10 mouse cellular contexts compared by ENCODE assay signal in the genomic region with DNA sequence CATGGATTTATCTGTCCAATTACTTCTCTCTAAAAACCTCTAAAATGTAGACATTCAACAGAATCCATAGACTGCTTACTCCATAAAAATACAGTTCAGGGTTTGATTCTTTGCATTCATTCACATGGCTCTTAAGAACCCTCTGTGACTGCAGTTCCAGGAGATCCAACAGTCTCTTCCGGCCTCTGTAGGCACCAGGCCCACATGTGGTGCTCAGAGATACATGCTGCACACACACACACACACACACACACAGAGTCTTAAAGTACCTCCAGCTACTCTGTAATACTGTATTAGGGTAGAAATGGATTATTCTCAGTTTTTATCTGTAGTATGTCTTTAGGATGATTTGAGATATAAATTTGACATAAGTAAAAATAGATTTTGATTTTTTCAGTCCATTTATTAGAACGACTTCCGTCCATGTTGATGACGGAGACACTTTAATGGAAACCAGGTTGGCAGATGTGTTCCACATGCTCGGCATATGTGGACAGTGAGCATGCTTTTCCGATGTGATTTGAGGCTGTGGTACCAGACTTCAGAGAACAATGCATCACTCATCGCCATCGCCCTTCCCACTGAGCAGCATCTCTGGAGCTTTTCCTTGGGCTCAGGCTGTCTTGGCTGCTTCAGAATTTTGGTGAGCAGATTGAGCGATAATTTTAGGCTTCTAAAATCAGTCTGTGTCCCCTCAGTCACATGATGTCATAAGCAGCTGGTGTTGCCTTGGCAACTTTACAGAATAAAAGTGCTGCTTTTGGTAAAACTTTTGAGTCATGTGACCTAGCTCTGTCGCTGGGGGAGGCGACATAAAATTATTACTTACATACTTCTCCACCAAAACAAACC. TPM values are rescaled to one million over a fixed set of nuclear protein-coding genes. Genes with fewer than 3 reads are reported as not detected.
DNase-seq lines count a peak whose midpoint lies in the region; ATAC-seq lines count a peak whose summit lies in the region.
"Had no signal": no experiment of that assay in that cellular context is flagged by ENCODE, and none has a peak within 500 bp of the region (broad histone marks: within the 10 kb centered on the region; RNA-seq: fewer than 3 reads in every experiment).

No protein-coding gene starts in this region.

- H3K4me1 ChIP-seq in forebrain, embryonic 13.5 days, result no peaks in the 10 kb centered on the region
- no peaks in the 10 kb centered on the region for H3K4me1 ChIP-seq in forebrain, embryonic 12.5 days
- no peaks in the 10 kb centered on the region for H3K4me1 ChIP-seq in hindbrain, embryonic 13.5 days (replicated peaks)
- H3K4me1 ChIP-seq: neural tube, embryonic 12.5 days had no signal

- peak; percentile 41; the same call in 1 of the 2 replicates for ATAC-seq in forebrain, embryonic 13.5 days
- no peak for ATAC-seq in forebrain, embryonic 12.5 days (ENCODE audit: low FRiP score)
- ATAC-seq in hindbrain, embryonic 13.5 days (ENCODE audit: low FRiP score), result no peak

- peak; percentile 6 for DNase-seq in NIH3T3 (ENCODE audit: low read depth)
- peak; percentile 86 to 91 for DNase-seq in frontal cortex, adult 2 months (ENCODE audit: extremely low spot score in 1 of 2, low spot score in 1 of 2)
- DNase-seq in left cerebral cortex, adult 9 months (ENCODE audit: low spot score in 2 of 2), result peak; percentile 71 to 82
- no peak for DNase-seq in adrenal gland, postnatal 4 days (ENCODE audit: low spot score in 2 of 2)
- no peak for DNase-seq in cerebellum, postnatal 25 days
- DNase-seq: adrenal gland, adult 8-10 months had no signal

- H3K27me3 ChIP-seq in forebrain, embryonic 13.5 days, result no peaks in the 10 kb centered on the region
- H3K27me3 ChIP-seq in forebrain, embryonic 12.5 days, result no peaks in the 10 kb centered on the region
- H3K27me3 ChIP-seq in hindbrain, embryonic 13.5 days, result no peaks in the 10 kb centered on the region
- H3K27me3 ChIP-seq: neural tube, embryonic 12.5 days had no signal

- peaks cover 3% of the 10 kb centered on the region for H3K9me3 ChIP-seq in forebrain, embryonic 13.5 days (replicated peaks)
- 0 out of 2 replicates have a peak, but pooled peaks cover 3% of the 10 kb centered on the region for H3K9me3 ChIP-seq in forebrain, embryonic 12.5 days
- H3K9me3 ChIP-seq in hindbrain, embryonic 13.5 days, result no peaks in the 10 kb centered on the region
- H3K9me3 ChIP-seq: neural tube, embryonic 12.5 days had no signal

- H3K27ac ChIP-seq in forebrain, embryonic 13.5 days, result no peak overlapping the region
- no peak overlapping the region for H3K27ac ChIP-seq in forebrain, embryonic 12.5 days
- H3K27ac ChIP-seq in hindbrain, embryonic 13.5 days, result no peak overlapping the region
- H3K27ac ChIP-seq: neural tube, embryonic 12.5 days had no signal

- H3K4me2 ChIP-seq in forebrain, embryonic 13.5 days, result no peak overlapping the region
- no peak overlapping the region for H3K4me2 ChIP-seq in forebrain, embryonic 12.5 days
- H3K4me2 ChIP-seq in hindbrain, embryonic 13.5 days, result no peak overlapping the region
- H3K4me2 ChIP-seq: neural tube, embryonic 12.5 days had no signal

- H3K4me3 ChIP-seq in forebrain, embryonic 13.5 days, result no peak overlapping the region
- no peak overlapping the region for H3K4me3 ChIP-seq in forebrain, embryonic 12.5 days (replicated peaks)
- no peak overlapping the region for H3K4me3 ChIP-seq in hindbrain, embryonic 13.5 days
- H3K4me3 ChIP-seq: neural tube, embryonic 12.5 days had no signal

- no peak overlapping the region for H3K9ac ChIP-seq in forebrain, embryonic 13.5 days
- H3K9ac ChIP-seq in forebrain, embryonic 12.5 days, result no peak overlapping the region
- H3K9ac ChIP-seq in hindbrain, embryonic 13.5 days, result no peak overlapping the region
- H3K9ac ChIP-seq: neural tube, embryonic 12.5 days had no signal

- WGBS in forebrain, embryonic 13.5 days, result 87% methylated on average over 11 of the region's 11 CpGs
- 80% methylated on average over 11 of the region's 11 CpGs for WGBS in forebrain, embryonic 12.5 days
- 78% methylated on average over 11 of the region's 11 CpGs for WGBS in hindbrain, embryonic 13.5 days

- H3K36me3 ChIP-seq in forebrain, embryonic 13.5 days (ENCODE audit: poor library complexity, severe bottlenecking), result no peaks in the 10 kb centered on the region
- H3K36me3 ChIP-seq in forebrain, embryonic 12.5 days (replicated peaks), result no peaks in the 10 kb centered on the region
- no peaks in the 10 kb centered on the region for H3K36me3 ChIP-seq in hindbrain, embryonic 13.5 days
- H3K36me3 ChIP-seq: neural tube, embryonic 12.5 days had no signal

RNA-seq across cellular contexts. Expression of a gene that starts 56.3 kb away (rescaled TPM):
- polyA plus RNA-seq in forebrain, embryonic 13.5 days (2015; fragmentation: Nextera tagmentation; extraction: Ambion mirVana), result 42.2 and 45.8 TPM in 2 replicates
- polyA plus RNA-seq in forebrain, embryonic 12.5 days (2016; fragmentation: Nextera tagmentation; extraction: Ambion mirVana), result 47.3 and 47.5 TPM in 2 replicates
- polyA plus RNA-seq in frontal cortex, adult 2 months (2012; rRNA removed), result 20.5 and 23.4 TPM in 2 replicates
- total RNA-seq in adrenal gland, postnatal 4 days (2021), result 10 to 100 TPM; 10.2 to 13.7 TPM
- 35.1 and 37.5 TPM in 2 replicates for polyA plus RNA-seq in hindbrain, embryonic 13.5 days (2015; fragmentation: Nextera tagmentation; extraction: Ambion mirVana)

Comparison
In these comparisons a context has a peak if more than half of its experiments do, and no peak if none do; other contexts are left out.
1. DNase-seq: peak in NIH3T3 (single experiment), frontal cortex, adult 2 months (2 of 2) and left cerebral cortex, adult 9 months (2 of 2); none in adrenal gland, postnatal 4 days (0 of 2) and cerebellum, postnatal 25 days (0 of 2).